Mouse (Mus musculus) lung, postnatal 25 days (tissue): ENCODE measurements around the gene Huwe1.

Experiments used
- DNase-seq: peaks from one replicate; pipeline ENCODE4 v3.0.0; 2022; ENCODE audit warnings: low spot score

The Huwe1 gene

GRCm38 (mm10) chrX:151951181-151951580, 150.6 kb downstream of the Huwe1 start:
- no peak for DNase-seq
